Mouse (Mus musculus) hindlimb bud, embryonic 11.5 days (tissue): Measurements from ENCODE around the gene Adprh.
"Not testable (repeated sequence)": the region's sequence is repeated elsewhere in the genome, so short reads cannot be mapped to it uniquely, and the experiment has no call there.

ENCODE experiments used
- DNase-seq: peaks from one replicate; pipeline ENCODE4 v3.0.0-alpha.2; 2012; ENCODE audit warnings: low read depth, low spot score; ENCODE audit errors: extremely low spot score

Adprh gene

DNA sequence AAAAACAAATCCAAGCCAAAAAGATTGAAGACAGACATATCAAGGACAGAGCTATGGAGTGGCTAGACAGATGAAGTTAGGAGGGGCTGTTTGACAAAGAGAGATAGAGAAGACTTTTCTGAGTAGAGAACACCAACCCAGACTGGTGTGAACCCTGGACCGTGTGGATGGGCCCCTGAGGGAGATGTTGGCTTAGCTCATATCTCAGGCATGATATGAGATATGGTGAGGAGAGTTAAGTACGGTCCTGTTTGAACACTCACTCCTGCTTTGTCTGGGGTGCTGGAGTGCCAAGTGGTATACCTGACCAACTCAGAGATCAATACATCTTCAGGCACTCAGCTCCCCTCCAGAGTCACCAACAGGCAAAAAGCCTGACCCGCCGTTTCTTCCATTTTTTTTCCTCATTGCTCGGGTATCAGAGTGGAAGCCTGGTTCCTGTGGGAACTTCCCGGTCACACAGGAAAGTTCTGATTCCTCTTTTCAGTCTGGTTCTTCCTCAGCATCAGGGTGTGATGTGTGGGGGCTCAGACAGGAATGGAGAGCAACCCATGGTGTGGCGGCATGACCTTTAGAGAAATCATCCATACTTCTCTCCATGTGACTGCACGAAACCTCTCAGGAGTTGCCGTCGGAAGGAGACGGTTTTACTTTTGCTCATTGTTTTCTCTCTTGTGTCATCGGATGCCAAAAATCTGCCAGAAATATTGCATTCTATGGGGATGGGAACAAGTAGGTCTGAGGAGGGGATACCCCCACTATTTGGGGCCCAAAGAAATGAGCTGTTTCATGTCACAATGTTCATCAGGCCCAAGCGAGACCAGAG is 14.8 kb upstream of the Adprh start:
- DNase-seq: no peak

DNA sequence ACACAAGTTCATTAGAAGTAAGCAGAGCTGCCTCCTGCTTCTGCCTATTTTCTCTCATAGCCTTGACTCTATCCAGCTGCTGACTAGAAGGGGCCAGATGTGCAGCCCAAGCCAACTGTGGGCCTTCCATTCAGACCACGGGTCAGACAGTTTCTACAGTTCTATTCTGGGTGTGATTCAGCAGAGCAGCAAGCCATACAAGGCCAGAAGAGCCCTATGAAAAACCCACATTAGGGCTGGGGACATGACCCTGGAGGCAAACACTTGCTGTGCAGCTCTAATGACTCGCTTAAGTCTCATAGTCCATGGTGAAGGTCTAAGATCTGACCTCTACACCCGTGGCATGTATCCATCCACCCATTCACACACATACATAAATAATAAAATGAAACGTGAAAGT is 13.6 kb upstream of the Adprh start:
- DNase-seq: no peak

DNA sequence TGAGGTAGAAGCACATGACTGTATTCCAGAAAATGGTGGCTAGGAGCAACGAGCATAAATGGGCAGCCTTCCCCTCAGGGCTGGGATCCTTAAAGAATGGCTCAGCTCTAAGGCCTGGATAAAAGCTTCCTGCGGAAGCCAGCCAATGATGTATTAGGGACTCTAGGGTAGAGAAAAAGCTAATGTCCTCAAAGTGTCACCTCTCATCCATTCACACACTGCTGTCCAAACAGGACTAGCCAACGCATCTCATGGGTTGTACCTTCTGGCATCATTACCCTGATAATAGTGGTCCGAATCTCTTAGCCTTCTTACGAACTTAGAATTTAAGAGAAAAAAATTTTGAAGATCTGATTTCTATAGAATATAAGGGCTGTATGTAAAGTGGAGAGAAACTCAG is 10.8 kb upstream of the Adprh start:
- no peak for DNase-seq

DNA sequence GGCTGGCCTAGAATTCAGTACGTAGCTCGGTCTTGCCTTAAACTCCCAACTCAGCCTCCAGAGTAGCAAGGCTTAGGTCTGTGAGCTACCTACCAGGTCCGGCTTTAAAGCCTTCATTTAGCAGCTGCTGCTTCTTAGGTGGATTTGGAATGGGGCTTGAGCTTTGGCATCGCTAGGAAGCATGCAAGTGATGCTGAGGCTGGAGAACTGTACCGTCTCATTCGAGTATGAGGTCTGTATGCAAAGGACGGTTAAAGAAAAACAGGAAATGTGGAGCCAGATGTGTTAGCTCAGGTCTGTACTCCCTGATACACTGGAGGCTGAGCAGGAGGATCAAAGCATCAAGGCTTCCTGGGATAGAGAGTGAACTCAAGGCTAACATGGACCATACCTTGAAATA is 9.7 kb upstream of the Adprh start:
- no peak for DNase-seq

DNA sequence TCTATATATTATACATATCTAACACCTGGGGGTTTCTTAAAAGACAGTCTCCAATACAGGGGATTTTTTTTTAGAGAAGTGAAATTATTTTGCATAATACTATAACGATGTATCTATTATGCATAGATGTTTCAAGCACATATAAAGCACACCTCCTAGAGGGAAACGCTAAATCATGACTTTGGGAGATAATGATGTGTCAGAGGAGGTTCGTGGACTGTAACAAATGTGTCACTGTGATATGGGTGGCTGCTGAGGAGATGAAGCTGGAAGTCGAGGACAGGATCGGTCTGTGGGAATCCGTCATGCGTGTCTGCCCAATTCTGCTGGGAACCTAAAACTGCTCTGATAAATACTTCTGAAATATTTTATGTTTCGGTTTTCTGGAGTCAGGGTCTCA is 9.2 kb upstream of the Adprh start:
- DNase-seq: no peak

DNA sequence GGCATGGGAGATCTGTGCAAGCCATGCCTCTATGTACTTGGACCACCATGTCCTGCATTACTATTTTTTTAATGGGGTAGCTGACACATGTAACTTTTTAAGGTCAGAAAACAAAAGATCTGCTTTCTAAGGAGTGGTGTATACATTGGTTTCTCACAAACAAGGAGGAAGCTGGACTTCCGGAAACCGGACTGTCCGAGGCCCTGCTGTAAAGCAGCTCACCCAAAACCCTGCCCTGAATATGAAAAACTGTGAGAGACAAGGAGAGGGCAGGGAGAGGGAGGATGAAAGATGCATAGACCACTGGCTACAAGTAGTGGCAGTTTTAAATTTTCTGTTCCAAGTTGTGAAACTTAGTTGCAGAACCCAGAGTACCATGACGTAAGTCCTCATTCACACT is 7.5 kb upstream of the Adprh start:
- no peak for DNase-seq

DNA sequence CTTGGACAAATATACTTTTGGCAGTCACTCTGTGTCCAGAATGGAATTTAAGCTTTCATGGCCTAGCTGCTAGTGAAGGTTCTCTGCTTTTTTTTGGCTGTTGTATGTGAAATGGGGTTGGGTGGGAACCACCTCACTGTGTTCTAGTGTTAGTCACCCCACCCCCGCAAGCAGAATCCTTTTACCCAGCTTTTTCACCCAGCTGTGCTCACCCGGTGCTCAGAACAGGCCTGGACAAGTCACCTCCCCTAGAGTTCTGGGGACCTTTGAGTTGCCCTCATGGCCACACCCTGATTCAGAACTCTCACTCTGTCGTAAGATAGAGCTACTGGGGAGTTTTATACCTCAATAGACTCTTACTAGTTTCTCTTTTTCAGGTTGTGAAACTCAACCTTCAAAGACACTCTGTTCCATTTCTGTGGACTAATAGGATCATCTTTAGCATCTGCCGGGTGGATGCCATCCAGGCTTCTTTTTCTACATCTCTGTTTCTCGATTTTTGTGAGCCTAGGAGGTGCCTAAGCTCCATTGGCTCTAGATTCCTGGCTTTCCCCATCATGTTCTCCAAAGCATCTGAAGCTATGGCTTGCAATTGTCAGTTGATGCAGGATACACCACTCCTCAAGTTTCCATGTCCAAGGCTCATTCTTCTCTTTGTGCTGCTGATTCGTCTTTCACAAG is 6.2 kb upstream of the Adprh start:
- no peak for DNase-seq

DNA sequence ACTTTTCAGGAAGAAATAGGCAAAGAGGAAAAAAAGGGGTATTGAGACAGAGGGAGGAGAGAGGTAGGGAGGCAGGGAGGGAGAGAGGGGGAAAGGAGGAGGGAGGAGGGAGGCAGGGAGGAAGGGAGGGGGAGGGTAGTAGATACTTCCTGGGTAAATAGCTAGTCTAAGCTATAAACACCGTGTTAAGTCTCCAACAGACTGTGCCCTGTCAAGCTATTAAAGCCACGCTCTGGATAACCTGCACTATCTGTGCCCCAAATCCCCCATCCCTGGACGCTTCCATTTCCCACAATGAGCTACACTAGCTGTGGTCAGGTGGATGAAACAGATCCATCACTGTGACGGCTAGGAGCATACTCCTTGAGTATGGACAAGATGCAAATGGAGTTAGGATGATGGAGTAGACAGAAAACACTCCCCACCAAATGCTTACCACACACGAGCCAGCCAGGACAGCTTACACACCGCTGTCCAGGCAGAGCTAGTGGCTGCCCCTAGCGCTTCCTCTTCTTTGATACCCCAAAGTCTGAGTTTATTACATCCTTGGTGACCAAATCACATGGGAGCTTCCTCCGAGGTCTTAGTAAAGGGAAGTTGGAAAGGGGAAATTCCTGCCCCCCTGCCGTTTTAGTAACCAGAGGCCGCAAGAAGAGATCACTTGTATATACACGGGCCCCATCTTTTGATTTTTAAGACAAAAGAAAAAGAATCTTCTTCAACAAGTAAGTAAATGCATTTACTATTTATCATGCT is 4.5 kb upstream of the Adprh start:
- no peak for DNase-seq

DNA sequence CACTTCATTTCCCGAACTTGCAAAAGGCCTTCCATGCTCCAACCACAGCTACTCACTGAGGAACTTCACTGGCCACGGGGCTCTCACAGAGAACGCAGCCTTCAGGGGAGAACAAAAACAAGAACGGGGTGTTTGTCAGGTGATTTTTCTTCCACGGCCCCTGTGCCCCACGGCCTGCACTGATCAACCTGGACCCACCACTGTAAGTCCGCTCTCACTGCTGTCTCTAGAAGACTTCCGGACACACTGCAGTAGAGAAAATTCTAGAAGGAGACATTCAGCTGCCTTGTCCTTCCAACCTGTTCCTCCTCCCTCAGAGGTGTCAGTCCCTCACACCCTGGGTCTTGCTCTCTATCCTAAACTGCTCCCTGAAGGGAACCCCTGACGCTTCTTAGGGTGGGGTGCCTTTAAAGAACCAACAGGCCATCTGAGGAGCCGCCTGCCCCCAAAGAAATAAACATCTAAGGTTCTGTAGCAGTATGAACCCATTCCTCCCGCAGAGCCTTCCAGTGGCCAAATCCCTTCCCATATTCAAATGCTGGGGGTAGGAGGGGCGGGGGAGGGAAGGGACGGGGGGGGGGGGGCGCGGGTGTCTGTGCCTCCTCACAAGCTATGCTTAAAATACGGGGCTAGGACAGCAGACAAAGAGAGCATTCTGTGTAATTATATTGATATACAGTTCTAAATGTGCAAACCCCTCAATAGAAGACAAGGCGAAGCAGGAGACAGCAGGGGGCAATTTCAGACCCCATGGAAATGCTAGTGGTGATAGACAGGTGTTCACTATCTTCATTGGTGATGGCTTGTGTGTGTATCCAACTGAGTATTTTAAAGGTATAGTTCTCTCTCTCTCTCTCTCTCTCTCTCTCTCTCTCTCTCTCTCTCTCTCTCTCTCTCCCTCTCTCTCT is 3.3 kb upstream of the Adprh start, which contains the start of gene Cd80:
Gene Cd80, plus strand, starts transcription at position 51 of the 908 bp plus-strand sequence.
- no peak for DNase-seq

DNA sequence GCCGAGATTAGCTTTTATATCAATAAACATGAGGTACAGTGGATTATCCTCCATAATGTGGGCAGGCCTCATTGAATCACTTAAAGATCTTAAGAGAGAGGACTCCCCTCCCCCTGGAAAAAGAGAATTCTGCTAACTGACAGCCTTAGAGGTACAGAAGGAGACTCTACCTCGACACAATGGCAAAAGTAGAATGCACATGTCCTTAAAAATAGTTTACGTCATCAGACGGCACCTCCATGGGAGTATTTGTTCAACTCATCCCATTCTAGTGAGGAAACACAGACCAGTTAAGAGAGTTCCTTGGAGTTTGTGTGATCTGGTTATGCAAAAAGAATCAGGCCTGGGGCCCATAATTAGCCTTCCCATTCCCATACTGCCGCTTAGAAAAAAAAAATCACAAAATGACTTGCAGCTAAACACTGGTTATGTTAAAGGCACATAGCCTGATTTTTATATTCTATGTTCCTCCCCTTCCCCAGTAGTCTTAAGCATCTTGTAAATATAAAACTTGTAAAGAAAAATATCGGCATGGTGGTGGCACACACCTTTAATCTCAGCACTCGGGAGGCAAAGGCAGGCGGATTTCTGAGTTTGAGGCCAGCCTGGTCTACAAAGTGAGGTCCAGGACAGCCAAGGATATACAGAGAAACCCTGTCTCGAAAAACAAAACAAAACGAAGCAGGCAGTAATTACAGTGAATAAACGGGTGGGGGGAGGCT is 2.2 kb upstream of the Adprh start:
- no peak for DNase-seq

DNA sequence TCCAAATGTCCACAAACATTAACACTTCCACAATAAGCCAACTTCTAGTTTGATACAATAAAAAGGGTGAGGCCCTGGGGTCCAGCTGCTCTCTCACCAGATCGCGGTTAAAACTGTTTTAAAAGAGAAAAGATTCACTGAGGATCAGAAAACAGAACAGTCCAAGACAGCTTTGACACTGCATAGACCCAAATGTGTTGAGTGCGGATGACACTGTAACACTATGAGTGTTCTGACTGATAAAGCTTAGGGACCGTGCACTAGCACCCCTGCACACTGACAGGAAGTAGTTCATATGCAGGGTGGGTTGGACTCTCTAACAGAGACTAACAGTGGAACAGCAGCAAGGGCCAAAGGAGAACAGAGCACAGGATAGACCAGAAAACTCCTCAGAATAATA is 1.4 kb upstream of the Adprh start:
- no peak for DNase-seq

DNA sequence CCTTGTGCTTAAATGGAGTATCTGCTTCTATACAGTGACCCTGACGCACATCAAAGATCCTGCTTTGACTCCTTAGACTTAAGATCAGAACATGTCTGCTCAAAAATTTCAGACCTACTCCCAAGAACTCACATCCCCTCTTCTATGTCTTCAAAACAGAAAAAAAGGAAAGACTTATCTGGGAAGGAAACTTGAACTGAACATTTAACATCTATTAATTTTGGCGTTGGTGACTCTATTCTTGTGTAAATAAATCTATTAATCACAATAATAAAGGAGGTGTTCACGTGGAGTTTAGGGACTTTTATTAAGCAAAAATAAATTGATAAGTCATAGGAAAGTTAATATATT is 675 bp upstream of the Adprh start:
- no peak for DNase-seq

DNA sequence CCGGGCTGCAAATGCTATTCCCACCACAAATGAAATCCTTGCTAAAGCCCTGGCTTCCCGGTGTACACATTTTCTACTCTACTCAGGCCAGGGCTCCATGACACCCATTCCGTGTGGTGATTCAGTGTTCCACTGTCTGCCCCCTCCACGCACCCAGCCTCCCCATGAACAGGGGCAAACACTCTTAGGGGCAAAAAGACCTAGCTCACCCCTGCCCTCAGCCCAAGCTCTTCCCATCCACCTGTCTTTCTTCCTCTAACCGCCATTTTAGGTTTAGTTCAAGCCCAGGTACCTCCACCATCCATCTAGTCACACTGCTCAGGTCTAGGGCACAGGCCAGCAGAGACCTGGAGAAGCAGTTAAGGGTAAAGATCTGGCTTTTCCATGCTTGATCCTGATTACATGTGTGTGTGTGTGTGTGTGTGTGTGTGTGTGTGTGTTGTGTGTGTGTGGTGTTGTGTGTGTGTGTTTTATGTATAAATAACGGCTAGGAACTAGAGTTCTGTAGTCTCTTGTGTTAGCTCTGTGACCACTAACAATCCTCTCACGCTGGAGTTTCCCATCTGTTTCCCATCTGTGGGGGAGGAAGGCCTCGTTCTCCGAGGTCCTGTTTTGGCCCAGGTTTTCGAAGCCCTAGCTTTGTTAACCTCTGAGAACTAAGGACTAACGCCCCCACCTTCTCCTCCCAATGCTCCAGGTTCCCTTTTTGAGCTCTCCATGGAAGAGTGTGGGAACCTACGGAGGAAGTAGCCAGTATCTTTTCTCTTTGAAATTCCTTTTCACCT is 890 bp downstream of the Adprh start:
- DNase-seq: no peak

DNA sequence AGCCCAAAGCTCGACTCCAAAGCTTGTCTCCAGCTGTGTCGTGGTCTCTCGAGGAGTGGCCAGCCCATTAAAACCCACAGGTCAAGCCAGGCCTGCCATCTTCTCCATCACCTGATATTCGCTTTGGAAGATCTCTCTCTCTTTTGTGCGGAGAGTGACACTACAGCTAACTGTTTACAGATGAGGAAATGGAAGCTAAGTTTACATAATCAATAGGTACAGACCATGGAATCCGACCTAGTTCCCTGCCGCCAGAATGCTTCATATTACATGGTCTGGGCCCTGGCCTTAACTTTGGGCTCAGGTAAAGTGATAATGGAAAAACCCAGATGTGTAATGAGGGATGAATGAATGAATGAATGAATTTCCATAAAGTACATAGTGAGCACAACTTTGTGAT is 1.8 kb downstream of the Adprh start:
- no peak for DNase-seq

DNA sequence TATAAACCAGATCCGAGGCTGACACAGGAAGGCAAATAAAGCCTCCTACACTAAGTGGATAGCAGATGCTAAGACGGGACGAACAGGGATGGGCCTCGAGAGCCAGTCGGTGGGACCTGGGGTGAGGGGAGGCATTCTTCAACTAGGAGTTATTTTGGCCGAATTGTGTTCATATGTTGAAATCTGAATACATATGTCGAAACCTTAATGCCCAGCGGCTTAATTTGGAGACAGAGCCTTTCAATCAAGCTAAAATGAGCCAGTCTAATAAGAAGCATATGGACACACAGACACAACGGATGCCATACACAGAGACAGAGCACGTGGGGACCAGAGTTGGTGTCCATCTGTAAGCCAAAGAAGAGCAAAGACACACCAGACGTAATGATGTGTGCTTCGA is 4.0 kb downstream of the Adprh start:
- DNase-seq: no peak

DNA sequence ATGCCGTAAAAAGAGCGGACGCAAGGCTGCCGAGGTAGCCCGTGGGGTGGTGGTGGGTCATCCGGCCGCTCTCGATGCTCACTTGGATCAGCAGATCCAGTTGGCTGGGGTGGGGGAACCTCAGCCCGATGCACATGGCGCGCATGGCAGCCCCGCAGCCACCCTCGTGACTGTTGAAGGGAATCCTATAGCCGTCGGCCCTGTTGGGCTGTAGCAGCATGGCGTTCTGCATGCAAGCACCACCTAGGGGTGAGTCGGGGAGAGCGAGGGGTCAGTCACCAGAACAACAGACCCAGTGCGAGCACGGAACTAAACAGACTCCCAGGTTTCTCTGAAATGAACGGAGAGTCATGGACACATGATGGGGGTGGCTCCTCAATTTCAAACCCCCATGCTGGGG is 5.1 kb downstream of the Adprh start:
- DNase-seq: no peak

DNA sequence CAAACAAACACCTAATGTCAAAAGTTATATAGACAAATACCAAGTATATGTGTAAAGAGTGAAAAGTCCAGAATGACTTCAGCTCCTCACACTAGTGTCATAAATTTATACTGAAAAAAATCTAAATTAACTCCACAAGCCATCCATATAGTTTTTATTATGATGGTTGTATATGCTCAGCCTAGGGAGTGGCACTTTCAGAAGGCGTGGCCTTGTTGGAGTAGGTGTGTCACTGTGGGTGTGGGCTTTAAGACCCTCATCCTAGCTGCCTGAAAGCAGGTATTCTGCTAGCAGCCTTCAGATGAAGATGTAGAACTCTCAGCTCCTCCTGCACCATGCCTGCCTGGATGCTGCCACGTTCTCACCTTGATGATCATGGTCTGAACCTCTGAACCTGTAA is 6.4 kb downstream of the Adprh start:
- not testable (repeated sequence) for DNase-seq

DNA sequence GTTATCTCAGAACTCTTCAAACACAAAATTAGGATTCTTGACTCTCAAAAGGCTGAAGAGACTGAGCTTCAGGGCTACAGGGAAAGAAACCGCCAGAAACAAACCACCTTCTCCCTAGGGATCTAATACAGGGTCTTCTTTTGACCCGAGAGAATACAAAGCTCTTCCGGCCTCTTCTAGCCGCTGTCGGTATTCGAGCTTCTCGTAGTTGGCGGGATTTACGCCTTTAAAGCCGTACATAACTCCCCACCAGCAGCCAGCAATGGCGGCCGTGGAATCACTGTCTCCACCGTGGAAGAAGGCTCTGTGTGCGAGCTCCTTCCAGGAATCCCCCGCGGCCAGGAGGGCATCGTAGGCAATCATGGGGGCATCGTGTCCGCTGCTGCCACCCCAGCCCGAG is 6.9 kb downstream of the Adprh start:
- no peak for DNase-seq

DNA sequence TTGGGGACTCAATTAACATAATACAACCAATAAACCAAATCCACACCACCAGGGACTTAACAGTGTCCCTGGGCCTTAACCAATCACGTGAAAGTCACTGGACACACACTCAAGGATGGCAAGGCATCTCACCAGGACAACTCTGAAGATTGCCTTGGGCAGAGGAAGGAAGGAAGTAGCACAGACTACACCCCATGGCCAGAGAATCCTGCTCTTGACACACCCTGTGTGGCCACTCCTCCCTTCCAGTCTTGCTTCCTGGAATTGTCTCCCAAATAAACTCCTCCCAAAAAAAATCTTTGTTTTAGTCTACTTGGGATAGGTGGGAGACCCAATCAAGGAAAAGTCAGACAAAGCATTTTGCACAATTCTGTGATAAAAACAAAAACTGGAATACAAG is 7.5 kb downstream of the Adprh start:
- DNase-seq: no peak
